Mouse (Mus musculus) lung, adult 2 months (tissue): ENCODE measurements at regions not wholly inside any gene's neighbourhood (a gene's known extent, or its start where the extent isn't known, plus 50 kb on each side); places are given as distances from the start of the nearest gene placed in this dataset.

ENCODE experiments used
- CTCF ChIP-seq: fragments of 200-500 bp; IDR thresholded peaks from 2 replicates; pipeline ENCODE4 v1.5.1; 2011; ENCODE audit warnings: mild to moderate bottlenecking, low read length, control low read depth; ENCODE audit not compliant: insufficient read depth
- POLR2A ChIP-seq: fragments of 200-500 bp; IDR thresholded peaks from 2 replicates; pipeline ENCODE4 v1.6.1; 2011; ENCODE audit warnings: low read depth, mild to moderate bottlenecking, control low read depth, low read length, borderline replicate concordance; ENCODE audit errors: extremely low read depth

DNA sequence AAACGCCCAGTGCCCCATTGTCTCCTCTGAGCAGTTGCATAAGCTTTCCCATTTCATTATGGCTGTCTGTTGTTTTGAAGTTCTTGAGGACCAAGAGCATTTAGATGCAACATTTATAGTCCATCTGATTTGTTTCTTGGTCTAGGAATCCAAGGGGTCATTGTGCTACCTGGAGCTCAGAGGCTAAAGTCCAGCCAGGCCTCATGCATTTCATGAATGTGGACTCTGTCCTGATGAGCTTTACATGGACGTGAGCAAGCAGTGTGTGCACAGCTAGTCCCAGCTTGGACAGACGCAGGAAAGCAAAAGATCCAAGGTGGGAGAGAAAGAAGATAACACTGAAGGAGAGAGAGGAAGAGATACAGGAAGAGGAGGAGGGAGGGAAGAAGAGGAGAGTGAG is 496.0 kb upstream of the 3110018I06Rik start:
- TF ChIP-seq CTCF (no peak), POLR2A (no peak)
